Mouse (Mus musculus) lung, embryonic 15.5 days (tissue): ENCODE results near the gene Atp6v0a1. TPM values are rescaled to one million over a fixed set of nuclear protein-coding genes. Genes with fewer than 3 reads are reported as not detected.
A peak's percentile ranks its signal among the peaks of the same experiment; 100 is the strongest.

ENCODE experiments used
- ATAC-seq: fragments of 200-750 bp; cut with Nextera tagmentation; 2 replicates; pipeline ENCODE4 v1.8.0; 2017; ENCODE audit warnings: moderate number of reproducible peaks, borderline replicate concordance; ENCODE audit not compliant: low FRiP score, low TSS enrichment; ENCODE audit errors: extremely low read depth
- H3K27ac ChIP-seq: fragments of 300-500 bp; sonication (generic); 2 replicates; pipeline ENCODE4 v1.5.1; 2015; ENCODE audit warnings: moderate library complexity, mild to moderate bottlenecking, inconsistent platforms
- H3K27me3 ChIP-seq: fragments of 300-500 bp; sonication (generic); 2 replicates; pipeline ENCODE4 v1.6.1; 2015; ENCODE audit warnings: inconsistent platforms
- H3K36me3 ChIP-seq: fragments of 300-500 bp; sonication (generic); 2 replicates; pipeline ENCODE4 v1.6.1; 2015; ENCODE audit warnings: inconsistent platforms
- H3K4me1 ChIP-seq: fragments of 300-500 bp; sonication (generic); 2 replicates; pipeline ENCODE4 v1.6.1; 2015; ENCODE audit warnings: inconsistent platforms
- H3K4me2 ChIP-seq: fragments of 300-500 bp; sonication (generic); 2 replicates; pipeline ENCODE4 v1.6.1; 2015; ENCODE audit warnings: inconsistent platforms, mild to moderate bottlenecking, moderate library complexity
- H3K4me3 ChIP-seq: fragments of 300-500 bp; sonication (generic); 2 replicates; pipeline ENCODE4 v1.5.1; 2015; ENCODE audit warnings: mild to moderate bottlenecking, inconsistent platforms
- H3K9ac ChIP-seq: fragments of 300-500 bp; sonication (generic); 2 replicates; pipeline ENCODE4 v1.6.1; 2015; ENCODE audit warnings: inconsistent platforms
- H3K9me3 ChIP-seq: fragments of 300-500 bp; sonication (generic); 2 replicates; pipeline ENCODE4 v1.6.1; 2016; ENCODE audit warnings: inconsistent platforms
- WGBS: fragments of 180-500 bp; shearing (Covaris S2); methylation state at CpG from one replicate; pipeline ENCODE4 v1.1.7; 2015; 5-methylcytosine and 5-hydroxymethylcytosine counted together
- polyA plus RNA-seq: library from polyadenylated mRNA; unstranded; fragments of >200 nt; fragmentation: Nextera tagmentation; extraction: Ambion mirVana; gene quantifications from 2 replicates; pipeline ENCODE4 v1.2.1, GENCODE M21; 2015

The Atp6v0a1 gene
- polyA plus RNA-seq, 1 experiment from 2014 or later = 37.8 TPM

DNA sequence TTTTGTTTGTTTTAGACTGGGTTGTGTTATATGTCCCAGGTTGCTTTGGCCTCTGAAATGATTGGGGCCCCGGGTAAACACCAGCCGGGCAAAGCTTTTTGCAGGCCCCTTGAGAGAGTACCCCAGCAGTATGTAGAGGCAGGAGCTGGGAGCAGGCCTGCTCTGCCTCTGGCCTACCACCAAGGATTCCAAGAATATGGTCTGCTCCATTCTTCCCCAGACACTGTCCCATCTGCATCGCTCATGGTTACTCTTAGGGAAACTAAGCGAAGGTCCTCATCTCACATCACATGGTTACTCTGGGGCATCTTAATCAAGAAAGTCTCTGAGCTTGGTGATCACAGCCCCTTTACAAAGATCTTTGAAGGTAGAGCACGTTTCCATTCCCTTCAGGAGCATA is 40.8 kb upstream of the Atp6v0a1 start:
- H3K27me3 ChIP-seq = 0 out of 2 replicates have a peak, but pooled peaks cover 5% of the 10 kb centered on the region
- H3K9ac ChIP-seq = peak overlapping the region; percentile 84
- H3K4me3 ChIP-seq = peak overlapping the region; percentile 65
- no peaks in the 10 kb centered on the region for H3K9me3 ChIP-seq
- H3K27ac ChIP-seq = peak overlapping the region; percentile 95
- peaks cover 9% of the 10 kb centered on the region; the same call in 1 of the 2 replicates for H3K36me3 ChIP-seq
- WGBS = 63% methylated on average over 5 of the region's 5 CpGs
- peaks cover 58% of the 10 kb centered on the region for H3K4me1 ChIP-seq
- ATAC-seq = no peak
- H3K4me2 ChIP-seq = peak overlapping the region; percentile 87

GRCm38 (mm10) chr11:100969189-100969743 is 40.0 kb upstream of the Atp6v0a1 start:
- Histone ChIP-seq H3K9ac (peak overlapping the region; percentile 84), H3K4me1 (peaks cover 50% of the 10 kb centered on the region), H3K27ac (peak overlapping the region; percentile 95), H3K27me3 (0 out of 2 replicates have a peak, but pooled peaks cover 5% of the 10 kb centered on the region), H3K9me3 (no peaks in the 10 kb centered on the region), H3K4me3 (peak overlapping the region; percentile 65), H3K4me2 (peak overlapping the region; percentile 87), H3K36me3 (peaks cover 9% of the 10 kb centered on the region; the same call in 1 of the 2 replicates)
- 5% methylated on average over 35 of the region's 35 CpGs for WGBS
- ATAC-seq = no peak

GRCm38 (mm10) chr11:100969744-100970556 is 39.3 kb upstream of the Atp6v0a1 start:
- peak; percentile 81 for ATAC-seq
- WGBS = 1% methylated on average over 64 of the region's 65 CpGs
- peak overlapping the region; percentile 65 for H3K4me3 ChIP-seq
- H3K4me1 ChIP-seq = peaks cover 44% of the 10 kb centered on the region
- H3K9me3 ChIP-seq = no peaks in the 10 kb centered on the region
- H3K27me3 ChIP-seq = 0 out of 2 replicates have a peak, but pooled peaks cover 5% of the 10 kb centered on the region
- H3K9ac ChIP-seq = peak overlapping the region; percentile 84
- H3K4me2 ChIP-seq = peak overlapping the region; percentile 87
- H3K36me3 ChIP-seq = peaks cover 9% of the 10 kb centered on the region; the same call in 1 of the 2 replicates
- H3K27ac ChIP-seq = peak overlapping the region; percentile 95

- Histone ChIP-seq H3K27ac (peak within 1 kb of the TSS; percentile 95), H3K9ac (peak within 1 kb of the TSS; percentile 84), H3K36me3 (peaks cover 5% of the 10 kb centered on the region; the same call in 1 of the 2 replicates), H3K27me3 (0 out of 2 replicates have a peak, but pooled peaks cover 5% of the 10 kb centered on the region), H3K4me2 (peak within 1 kb of the TSS; percentile 87), H3K4me3 (peak within 1 kb of the TSS; percentile 65), H3K9me3 (no peaks in the 10 kb centered on the region), H3K4me1 (peaks cover 38% of the 10 kb centered on the region)
- ATAC-seq = peak; percentile 93
- WGBS = 0% methylated on average over 20 of the region's 20 CpGs
Measured at GRCm38 (mm10) chr11:100970557-100970937, 38.7 kb upstream of the Atp6v0a1 start, which contains the start of gene Cavin1. Gene Cavin1, minus strand, starts transcription at chr11:100970887.

GRCm38 (mm10) chr11:100971455-100971854 is 37.8 kb upstream of the Atp6v0a1 start:
- peak overlapping the region; percentile 95 for H3K27ac ChIP-seq
- H3K9ac ChIP-seq = no peak overlapping the region
- peaks cover 29% of the 10 kb centered on the region for H3K4me1 ChIP-seq
- no peak for ATAC-seq
- H3K9me3 ChIP-seq = no peaks in the 10 kb centered on the region
- WGBS = 66% methylated on average over 10 of the region's 10 CpGs
- 0 out of 2 replicates have a peak, but pooled peaks cover 5% of the 10 kb centered on the region for H3K27me3 ChIP-seq
- no peak overlapping the region for H3K4me3 ChIP-seq
- peaks cover 4% of the 10 kb centered on the region; the same call in 1 of the 2 replicates for H3K36me3 ChIP-seq
- peak overlapping the region; percentile 87; the same call in 1 of the 2 replicates for H3K4me2 ChIP-seq

DNA sequence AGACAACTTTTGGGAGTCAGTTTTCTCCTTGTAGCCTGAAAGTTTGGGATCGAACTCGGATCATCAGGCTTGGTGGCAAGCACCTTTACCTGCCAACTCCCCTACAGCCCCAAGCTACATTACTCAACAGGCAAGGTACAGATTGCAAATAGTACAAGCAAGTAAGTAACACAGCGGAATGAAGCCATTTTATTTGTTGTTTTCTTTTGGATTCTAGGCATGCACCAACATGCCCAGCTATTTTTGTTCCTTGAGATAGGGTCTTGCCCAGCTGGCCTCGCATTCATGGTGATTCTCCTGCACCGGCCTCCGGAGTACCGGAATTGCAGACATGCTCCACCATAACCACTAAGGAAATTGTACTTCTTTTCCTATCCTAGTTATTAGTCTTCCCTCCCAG is 36.0 kb upstream of the Atp6v0a1 start:
- Histone ChIP-seq H3K9ac (no peak overlapping the region), H3K27me3 (0 out of 2 replicates have a peak, but pooled peaks cover 5% of the 10 kb centered on the region), H3K27ac (no peak overlapping the region), H3K4me3 (no peak overlapping the region), H3K9me3 (no peaks in the 10 kb centered on the region), H3K36me3 (no peaks in the 10 kb centered on the region), H3K4me2 (no peak overlapping the region), H3K4me1 (peaks cover 16% of the 10 kb centered on the region)
- no peak for ATAC-seq
- 84% methylated on average over 7 of the region's 7 CpGs for WGBS

- Histone ChIP-seq H3K4me1 (peaks cover 13% of the 10 kb centered on the region), H3K4me2 (no peak overlapping the region), H3K36me3 (no peaks in the 10 kb centered on the region), H3K27me3 (0 out of 2 replicates have a peak, but pooled peaks cover 5% of the 10 kb centered on the region), H3K4me3 (no peak overlapping the region), H3K27ac (no peak overlapping the region), H3K9me3 (no peaks in the 10 kb centered on the region), H3K9ac (no peak overlapping the region)
- whole genome bisulfite sequencing = 54% methylated on average over 14 of the region's 14 CpGs
- no peak for ATAC-seq
Measured at GRCm38 (mm10) chr11:100974381-100974970, 34.8 kb upstream of the Atp6v0a1 start.

DNA sequence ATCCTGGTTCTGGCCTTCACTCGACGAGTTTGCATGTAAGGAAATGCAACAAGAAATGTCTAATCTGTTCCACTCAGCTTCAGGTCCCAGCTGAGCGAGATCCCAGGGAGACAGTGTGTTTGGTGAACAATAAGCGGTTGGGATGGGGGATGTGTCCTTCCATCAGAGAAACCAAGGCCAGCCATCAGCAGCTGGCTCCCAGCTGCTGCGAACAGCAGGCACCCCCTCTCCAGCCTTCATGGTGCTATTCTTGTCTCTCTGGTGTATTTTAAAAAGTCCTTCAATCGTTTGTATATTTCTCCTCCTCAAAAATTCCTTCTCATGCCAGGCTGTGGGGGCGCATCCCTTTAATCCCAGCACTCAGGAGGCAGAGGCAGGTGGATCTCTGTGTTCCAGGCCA is 34.0 kb upstream of the Atp6v0a1 start:
- Histone ChIP-seq H3K27ac (no peak overlapping the region), H3K27me3 (0 out of 2 replicates have a peak, but pooled peaks cover 5% of the 10 kb centered on the region), H3K4me3 (no peak overlapping the region), H3K9ac (no peak overlapping the region), H3K36me3 (no peaks in the 10 kb centered on the region), H3K9me3 (no peaks in the 10 kb centered on the region), H3K4me2 (no peak overlapping the region), H3K4me1 (peaks cover 16% of the 10 kb centered on the region)
- no peak for ATAC-seq
- 54% methylated on average over 7 of the region's 7 CpGs for WGBS

- ATAC-seq = peak; percentile 67
- Histone ChIP-seq H3K4me1 (peaks cover 21% of the 10 kb centered on the region), H3K9me3 (no peaks in the 10 kb centered on the region), H3K4me3 (no peak overlapping the region), H3K4me2 (no peak overlapping the region), H3K36me3 (no peaks in the 10 kb centered on the region), H3K9ac (no peak overlapping the region), H3K27me3 (no peaks in the 10 kb centered on the region; the same call in 1 of the 2 replicates), H3K27ac (peak overlapping the region; percentile 74)
- 33% methylated on average over 8 of the region's 8 CpGs for WGBS
Measured at GRCm38 (mm10) chr11:100979887-100980286, 29.4 kb upstream of the Atp6v0a1 start.

DNA sequence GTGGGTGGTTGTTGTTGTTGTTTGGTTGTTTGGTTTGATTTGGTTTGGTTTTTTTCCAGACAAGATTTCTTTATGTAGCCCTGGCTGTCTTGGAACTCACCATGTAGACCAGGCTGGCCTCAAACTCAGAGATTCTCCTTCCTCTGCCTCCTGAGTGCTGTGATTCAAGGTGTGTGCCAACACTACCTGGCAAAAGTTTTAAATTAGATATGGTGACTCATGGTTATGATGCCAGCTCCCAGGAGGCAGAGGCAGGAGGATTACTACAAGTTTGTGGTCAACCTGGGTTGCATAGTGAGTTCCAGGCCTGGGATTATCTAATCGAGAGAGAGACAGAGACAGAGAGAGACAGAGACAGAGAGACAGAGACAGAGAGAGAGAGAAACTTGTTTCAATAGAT is 28.8 kb upstream of the Atp6v0a1 start:
- Histone ChIP-seq H3K9ac (no peak overlapping the region), H3K4me3 (no peak overlapping the region), H3K9me3 (no peaks in the 10 kb centered on the region), H3K4me2 (no peak overlapping the region), H3K4me1 (peaks cover 21% of the 10 kb centered on the region), H3K27ac (peak overlapping the region; percentile 74), H3K27me3 (no peaks in the 10 kb centered on the region; the same call in 1 of the 2 replicates), H3K36me3 (no peaks in the 10 kb centered on the region)
- WGBS = 67% methylated on average over 1 of the region's 1 CpGs
- ATAC-seq = no peak

GRCm38 (mm10) chr11:100981236-100981635 is 28.0 kb upstream of the Atp6v0a1 start:
- ATAC-seq = no peak
- H3K27ac ChIP-seq = peak overlapping the region; percentile 25; the same call in 1 of the 2 replicates
- peaks cover 21% of the 10 kb centered on the region for H3K4me1 ChIP-seq
- H3K36me3 ChIP-seq = no peaks in the 10 kb centered on the region
- H3K9ac ChIP-seq = no peak overlapping the region
- no peaks in the 10 kb centered on the region for H3K9me3 ChIP-seq
- H3K4me2 ChIP-seq = no peak overlapping the region
- no peaks in the 10 kb centered on the region; the same call in 1 of the 2 replicates for H3K27me3 ChIP-seq
- 55% methylated on average over 3 of the region's 3 CpGs for WGBS
- no peak overlapping the region for H3K4me3 ChIP-seq
